Mouse (Mus musculus) C2C12 (cell line): ENCODE measurements around the gene Fam181a. TPM values are rescaled to one million over a fixed set of nuclear protein-coding genes. Genes with fewer than 3 reads are reported as not detected.

Experiments
- H3K27me3 ChIP-seq: one replicate; pipeline ENCODE4 v1.6.1; 2011; ENCODE audit not compliant: control insufficient read depth, insufficient read depth, insufficient read length
- H3K36me3 ChIP-seq: one replicate; pipeline ENCODE4 v1.6.1; 2011; ENCODE audit not compliant: control insufficient read depth, insufficient read depth
- H3K4me3 ChIP-seq: one replicate; pipeline ENCODE4 v1.5.1; 2011; ENCODE audit warnings: mild to moderate bottlenecking, control low read depth; ENCODE audit not compliant: poor library complexity, insufficient read depth, severe bottlenecking
- H3K79me2 ChIP-seq: one replicate; pipeline ENCODE4 v1.6.1; 2011; ENCODE audit not compliant: control insufficient read depth, insufficient read depth
- H3K79me3 ChIP-seq: one replicate; pipeline ENCODE4 v1.6.1; 2011; ENCODE audit warnings: low read depth, control low read depth
- H3ac ChIP-seq: one replicate; pipeline ENCODE3; 2011; ENCODE audit warnings: low read depth; ENCODE audit not compliant: control insufficient read depth, insufficient read length
- CEBPB ChIP-seq: IDR thresholded peaks from one replicate; pipeline ENCODE4 v1.6.1; 2011; ENCODE audit warnings: low read depth, mild to moderate bottlenecking, control low read depth, moderate library complexity
- CTCF ChIP-seq: IDR thresholded peaks from one replicate; pipeline ENCODE4 v1.5.1; 2011; ENCODE audit not compliant: control insufficient read depth, insufficient read depth, insufficient read length
- FOSL1 ChIP-seq: IDR thresholded peaks from one replicate; pipeline ENCODE4 v1.8.0; 2011; ENCODE audit warnings: mild to moderate bottlenecking, low read length; ENCODE audit not compliant: poor library complexity, insufficient read depth, severe bottlenecking
- MAX ChIP-seq: IDR thresholded peaks from one replicate; pipeline ENCODE4 v1.6.1; 2011; ENCODE audit warnings: mild to moderate bottlenecking, control low read depth
- MYOD1 ChIP-seq: IDR thresholded peaks from one replicate; pipeline ENCODE4 v1.6.1; 2011; ENCODE audit warnings: low read depth; ENCODE audit not compliant: control insufficient read depth, insufficient read length
- MYOG ChIP-seq: IDR thresholded peaks from one replicate; pipeline ENCODE4 v1.6.1; 2011; ENCODE audit not compliant: control insufficient read depth, insufficient read length; ENCODE audit errors: extremely low read depth
- USF1 ChIP-seq: IDR thresholded peaks from one replicate; pipeline ENCODE4 v1.6.1; 2011; ENCODE audit warnings: low read depth, mild to moderate bottlenecking, control low read depth, moderate library complexity
- polyA plus RNA-seq: library from polyadenylated mRNA; unstranded; fragments of >200 nt; fragmentation: generic; extraction: Trizol; gene quantifications from one replicate; pipeline ENCODE4 v1.2.1, GENCODE M21; 2012; ENCODE audit warnings: missing spikeins

Fam181a gene
- polyA plus RNA-seq, 1 experiment, result not detected

DNA sequence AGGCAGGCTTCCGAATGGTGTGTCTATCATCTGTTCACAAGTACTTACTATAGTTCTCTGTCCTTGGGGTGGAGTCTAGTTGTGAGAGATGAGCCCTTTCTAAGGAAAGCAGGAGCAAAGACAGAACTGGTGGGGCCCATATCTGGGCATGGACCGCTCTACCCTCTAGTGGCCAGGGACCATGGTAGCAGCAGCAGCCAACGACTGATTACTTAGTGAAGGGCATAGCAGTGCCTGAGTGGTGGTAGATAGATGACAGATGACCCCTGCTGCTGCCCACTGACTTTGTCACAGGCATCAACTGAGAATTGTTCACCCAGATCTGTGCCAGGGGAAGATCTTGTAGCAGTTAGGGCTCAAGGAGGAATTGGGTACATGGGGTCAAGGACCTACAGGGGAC is 12.0 kb downstream of the Fam181a start:
- H3K4me3 ChIP-seq, result no peak overlapping the region
- TF ChIP-seq MAX (no peak), CEBPB (no peak), MYOG (no peak), MYOD1 (no peak), CTCF (no peak), USF1 (no peak), FOSL1 (no peak)
- H3K79me2 ChIP-seq, result no peaks in the 10 kb centered on the region
- H3ac ChIP-seq, result no peak overlapping the region
- peaks cover 9% of the 10 kb centered on the region for H3K27me3 ChIP-seq
- H3K79me3 ChIP-seq, result no peaks in the 10 kb centered on the region
- no peaks in the 10 kb centered on the region for H3K36me3 ChIP-seq

GRCm38 (mm10) chr12:103325156-103325857 is 14.5 kb downstream of the Fam181a start:
- H3K27me3 ChIP-seq, result no peaks in the 10 kb centered on the region
- H3K4me3 ChIP-seq, result no peak overlapping the region
- H3K79me2 ChIP-seq, result no peaks in the 10 kb centered on the region
- H3ac ChIP-seq, result no peak overlapping the region
- no peaks in the 10 kb centered on the region for H3K36me3 ChIP-seq
- no peaks in the 10 kb centered on the region for H3K79me3 ChIP-seq
- TF ChIP-seq USF1 (no peak), CTCF (peak; percentile 77)

GRCm38 (mm10) chr12:103326569-103326968 is 15.8 kb downstream of the Fam181a start:
- TF ChIP-seq CTCF (no peak), MYOG (no peak), USF1 (no peak), CEBPB (no peak), MAX (no peak), FOSL1 (no peak), MYOD1 (no peak)
- Histone ChIP-seq H3K79me3 (no peaks in the 10 kb centered on the region), H3K79me2 (no peaks in the 10 kb centered on the region), H3K36me3 (no peaks in the 10 kb centered on the region), H3ac (no peak overlapping the region), H3K27me3 (no peaks in the 10 kb centered on the region), H3K4me3 (no peak overlapping the region)

DNA sequence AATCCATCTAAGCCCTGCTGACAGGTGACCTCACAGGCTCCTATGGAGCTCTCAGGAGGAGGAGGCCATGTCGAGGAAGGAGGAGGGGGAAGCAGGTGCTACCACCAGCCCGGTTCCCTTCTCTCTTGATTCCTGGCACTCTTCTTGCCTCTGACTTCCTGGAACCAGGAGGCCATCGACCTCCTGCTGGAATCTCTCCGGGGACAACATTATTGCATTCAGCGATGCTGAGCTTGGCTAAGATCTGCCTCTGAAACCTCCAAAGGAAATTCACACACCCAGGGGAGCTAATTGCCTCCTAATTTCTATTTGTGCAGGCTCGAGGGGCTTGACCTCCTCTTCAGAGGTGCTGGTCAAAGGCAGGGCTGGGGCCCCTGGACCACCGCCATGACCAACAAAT is 16.3 kb downstream of the Fam181a start:
- no peaks in the 10 kb centered on the region for H3K79me2 ChIP-seq
- TF ChIP-seq MYOD1 (no peak), FOSL1 (no peak), USF1 (no peak), MAX (no peak), CTCF (no peak), CEBPB (no peak), MYOG (no peak)
- H3ac ChIP-seq, result no peak overlapping the region
- H3K4me3 ChIP-seq, result no peak overlapping the region
- no peaks in the 10 kb centered on the region for H3K36me3 ChIP-seq
- H3K79me3 ChIP-seq, result no peaks in the 10 kb centered on the region
- H3K27me3 ChIP-seq, result no peaks in the 10 kb centered on the region

- H3K79me3 ChIP-seq, result no peaks in the 10 kb centered on the region
- H3K36me3 ChIP-seq, result no peaks in the 10 kb centered on the region
- no peak for TF ChIP-seq FOSL1
- TF ChIP-seq MYOD1, result no peak
- TF ChIP-seq CTCF, result no peak
- no peak for TF ChIP-seq MYOG
- TF ChIP-seq MAX, result no peak
- no peak for TF ChIP-seq USF1
- TF ChIP-seq CEBPB, result no peak
- no peaks in the 10 kb centered on the region for H3K79me2 ChIP-seq
- no peaks in the 10 kb centered on the region for H3K27me3 ChIP-seq
- H3K4me3 ChIP-seq, result no peak overlapping the region
- H3ac ChIP-seq, result no peak overlapping the region
Measured at GRCm38 (mm10) chr12:103328448-103329191, 17.8 kb downstream of the Fam181a start.

GRCm38 (mm10) chr12:103331491-103331890 is 20.7 kb downstream of the Fam181a start:
- Histone ChIP-seq H3K36me3 (no peaks in the 10 kb centered on the region), H3K27me3 (peaks cover 3% of the 10 kb centered on the region), H3ac (no peak overlapping the region), H3K4me3 (no peak overlapping the region), H3K79me2 (no peaks in the 10 kb centered on the region), H3K79me3 (no peaks in the 10 kb centered on the region)
- TF ChIP-seq MYOG (no peak), USF1 (no peak), CTCF (no peak), CEBPB (no peak), MYOD1 (no peak), MAX (no peak), FOSL1 (no peak)
